Mouse (Mus musculus) stomach, postnatal 0 days (tissue): Measurements from ENCODE around the gene Erbb4.

ENCODE experiments used
- CTCF ChIP-seq: IDR thresholded peaks from 2 replicates; pipeline ENCODE4 v1.5.1; 2016; ENCODE audit warnings: antibody characterized with exemption, low read depth, mild to moderate bottlenecking, moderate library complexity
- EP300 ChIP-seq: optimal IDR thresholded peaks from 2 replicates; pipeline ENCODE3; 2016; ENCODE audit warnings: antibody characterized with exemption

- TF ChIP-seq CTCF (no peak), EP300 (no peak)
Measured at GRCm38 (mm10) chr1:69024858-69025257, 83.0 kb downstream of the Erbb4 start.
